Mouse (Mus musculus) liver, embryonic 14.5 days (tissue): ENCODE measurements around the gene Epc2.

Source experiments
- CTCF ChIP-seq: IDR thresholded peaks from 2 replicates; pipeline ENCODE4 v1.5.1; 2016; ENCODE audit warnings: antibody characterized with exemption, low read depth, control low read depth
- EP300 ChIP-seq: IDR thresholded peaks from 2 replicates; pipeline ENCODE4 v1.6.1; 2016; ENCODE audit warnings: antibody characterized with exemption, low read depth

DNA sequence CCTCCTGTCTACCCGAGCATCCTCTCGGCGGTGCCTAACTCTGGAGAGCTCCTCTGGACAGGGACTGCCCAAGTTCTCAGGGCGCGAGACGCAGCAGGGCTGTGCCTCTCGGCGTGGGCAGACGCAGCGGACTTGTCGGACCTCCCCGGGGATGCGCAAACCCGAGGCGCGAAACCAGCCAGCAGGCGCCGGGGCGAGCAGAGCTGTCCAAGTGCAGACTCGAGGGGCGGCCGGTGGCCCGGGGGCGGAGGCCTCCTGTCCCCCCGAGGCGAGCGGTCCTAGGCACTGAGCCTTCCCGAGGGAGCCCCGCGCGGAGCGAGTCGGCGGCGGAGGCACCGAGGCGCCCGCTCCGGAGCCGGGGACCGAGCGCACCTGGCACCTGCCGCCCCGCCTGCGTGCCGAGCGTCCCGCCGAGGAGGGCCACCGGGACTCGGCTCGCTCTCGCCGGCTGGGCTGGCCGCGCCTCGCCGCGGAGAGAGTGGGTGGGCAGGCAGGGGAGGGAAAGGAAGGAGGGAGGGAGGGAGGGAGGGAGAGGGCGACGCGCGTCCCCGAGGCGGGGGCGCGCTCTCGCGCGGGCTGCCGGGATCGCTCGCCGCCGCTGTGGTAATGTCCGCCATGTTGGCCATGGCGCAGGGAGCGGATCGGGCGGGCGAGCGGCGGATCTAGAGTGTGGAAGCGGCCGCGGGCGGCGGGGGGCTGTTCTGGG, at the start of gene Epc2:
- TF ChIP-seq CTCF (no peak), EP300 (no peak)
